Mouse (Mus musculus) liver, postnatal 0 days (tissue): ENCODE measurements at regions not wholly inside any gene's neighbourhood (a gene's known extent, or its start where the extent isn't known, plus 50 kb on each side); places are given as distances from the start of the nearest gene placed in this dataset.

ENCODE experiments used
- CTCF ChIP-seq: sonication (generic); IDR thresholded peaks from 2 replicates; pipeline ENCODE4 v1.5.1; 2016; ENCODE audit warnings: antibody characterized with exemption, low read depth
- EP300 ChIP-seq: IDR thresholded peaks from 2 replicates; pipeline ENCODE4 v1.6.1; 2016; ENCODE audit warnings: antibody characterized with exemption, low read depth, mild to moderate bottlenecking

- no peak for TF ChIP-seq CTCF
- no peak for TF ChIP-seq EP300
Observed at GRCm38 (mm10) chr12:9469655-9470470, 100.1 kb upstream of the Osr1 start.
